Mouse (Mus musculus): Measurements from ENCODE around the gene Fam129a. TPM values are rescaled to one million over a fixed set of nuclear protein-coding genes. Genes with fewer than 3 reads are reported as not detected.

The Fam129a gene
- polyA plus RNA-seq, 1 experiment from 2014 or later = 0.51 TPM

- Histone ChIP-seq H3K9me3 (ENCODE audit: control insufficient read depth, low read length) (no peaks in the 10 kb centered on the region), H3K36me3 (ENCODE audit: control insufficient read depth, insufficient read depth, low read length) (no peaks in the 10 kb centered on the region), H3K27ac (ENCODE audit: low read depth, low read length) (no peak overlapping the region), H3K27me3 (ENCODE audit: control insufficient read depth, insufficient read depth, low read length) (no peaks in the 10 kb centered on the region), H3K4me3 (ENCODE audit: low read depth, low read length) (no peak overlapping the region), H3K4me2 (no peak overlapping the region), H3K4me1 (ENCODE audit: control insufficient read depth, insufficient read depth, low read length) (no peaks in the 10 kb centered on the region), H3K9ac (ENCODE audit: low read length) (no peak overlapping the region)
- DNase-seq (ENCODE audit: low spot score, missing footprints) (no peak), ATAC-seq (ENCODE audit: low FRiP score) (no peak)
- WGBS = 83% methylated on average over 3 of the region's 3 CpGs
Observed at GRCm38 (mm10) chr1:151646380-151646779, 75.4 kb downstream of the Fam129a start.

- no peak overlapping the region for H3K27ac ChIP-seq (ENCODE audit: low read depth, low read length)
- H3K4me2 ChIP-seq = no peak overlapping the region
- no peak overlapping the region for H3K4me3 ChIP-seq (ENCODE audit: low read depth, low read length)
- DNase-seq (ENCODE audit: low spot score, missing footprints) (no peak), ATAC-seq (ENCODE audit: low FRiP score) (no peak)
- WGBS = 87% methylated on average over 4 of the region's 4 CpGs
- H3K36me3 ChIP-seq (ENCODE audit: control insufficient read depth, insufficient read depth, low read length) = no peaks in the 10 kb centered on the region
- H3K9me3 ChIP-seq (ENCODE audit: control insufficient read depth, low read length) = no peaks in the 10 kb centered on the region
- no peaks in the 10 kb centered on the region for H3K4me1 ChIP-seq (ENCODE audit: control insufficient read depth, insufficient read depth, low read length)
- H3K27me3 ChIP-seq (ENCODE audit: control insufficient read depth, insufficient read depth, low read length) = no peaks in the 10 kb centered on the region
- no peak overlapping the region for H3K9ac ChIP-seq (ENCODE audit: low read length)
Observed at GRCm38 (mm10) chr1:151648099-151648498, 77.1 kb downstream of the Fam129a start.

DNA sequence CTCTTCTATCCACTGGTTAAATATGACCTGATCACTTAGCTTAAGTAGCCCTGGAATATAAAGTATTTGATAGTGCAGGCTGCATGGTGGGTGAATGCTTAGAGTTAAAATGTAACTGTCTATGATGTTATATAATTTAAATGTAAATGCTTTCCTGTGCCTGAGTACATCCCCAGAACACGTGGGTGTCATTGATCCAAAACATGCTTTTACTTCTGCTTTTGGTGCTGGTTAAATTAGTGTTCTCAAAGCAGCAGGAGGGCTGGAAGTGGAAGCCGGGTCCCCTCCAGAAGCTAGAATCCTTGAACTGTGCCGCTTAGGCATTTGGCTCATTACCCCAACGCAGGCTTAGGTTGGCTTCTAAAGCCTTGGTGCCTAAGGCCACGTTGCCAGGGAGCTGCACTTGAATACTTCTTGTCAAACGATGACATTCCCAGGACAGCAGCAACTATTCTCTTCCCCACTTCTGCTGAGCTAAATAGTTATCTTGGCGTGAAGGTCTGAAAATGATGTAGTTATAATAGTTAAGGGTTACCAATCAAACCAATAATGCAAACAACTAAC is 86.1 kb downstream of the Fam129a start:
- Histone ChIP-seq H3K9me3 (ENCODE audit: control insufficient read depth, low read length) (no peaks in the 10 kb centered on the region), H3K4me2 (no peak overlapping the region), H3K4me3 (ENCODE audit: low read depth, low read length) (no peak overlapping the region), H3K9ac (ENCODE audit: low read length) (no peak overlapping the region), H3K27me3 (ENCODE audit: control insufficient read depth, insufficient read depth, low read length) (no peaks in the 10 kb centered on the region), H3K36me3 (ENCODE audit: control insufficient read depth, insufficient read depth, low read length) (no peaks in the 10 kb centered on the region), H3K27ac (ENCODE audit: low read depth, low read length) (no peak overlapping the region), H3K4me1 (ENCODE audit: control insufficient read depth, insufficient read depth, low read length) (no peaks in the 10 kb centered on the region)
- DNase-seq (ENCODE audit: low spot score, missing footprints) = no peak
- 65% methylated on average over 7 of the region's 7 CpGs for WGBS
- no peak for ATAC-seq (ENCODE audit: low FRiP score)

- H3K9ac ChIP-seq (ENCODE audit: low read length) = no peak overlapping the region
- no peak for ATAC-seq (ENCODE audit: low FRiP score)
- no peaks in the 10 kb centered on the region for H3K36me3 ChIP-seq (ENCODE audit: control insufficient read depth, insufficient read depth, low read length)
- DNase-seq (ENCODE audit: low spot score, missing footprints) = no peak
- no peaks in the 10 kb centered on the region for H3K27me3 ChIP-seq (ENCODE audit: control insufficient read depth, insufficient read depth, low read length)
- H3K4me3 ChIP-seq (ENCODE audit: low read depth, low read length) = no peak overlapping the region
- no peak overlapping the region for H3K27ac ChIP-seq (ENCODE audit: low read depth, low read length)
- no peaks in the 10 kb centered on the region for H3K4me1 ChIP-seq (ENCODE audit: control insufficient read depth, insufficient read depth, low read length)
- no peaks in the 10 kb centered on the region for H3K9me3 ChIP-seq (ENCODE audit: control insufficient read depth, low read length)
- WGBS = 93% methylated on average over 19 of the region's 19 CpGs
- H3K4me2 ChIP-seq = no peak overlapping the region
Observed at GRCm38 (mm10) chr1:151658291-151658830, 87.4 kb downstream of the Fam129a start.

- Histone ChIP-seq H3K9me3 (ENCODE audit: control insufficient read depth, low read length) (no peaks in the 10 kb centered on the region), H3K4me2 (no peak overlapping the region), H3K4me3 (ENCODE audit: low read depth, low read length) (no peak overlapping the region), H3K36me3 (ENCODE audit: control insufficient read depth, insufficient read depth, low read length) (no peaks in the 10 kb centered on the region), H3K27me3 (ENCODE audit: control insufficient read depth, insufficient read depth, low read length) (no peaks in the 10 kb centered on the region), H3K27ac (ENCODE audit: low read depth, low read length) (no peak overlapping the region), H3K4me1 (ENCODE audit: control insufficient read depth, insufficient read depth, low read length) (no peaks in the 10 kb centered on the region), H3K9ac (ENCODE audit: low read length) (no peak overlapping the region)
- WGBS = 79% methylated on average over 8 of the region's 8 CpGs
- ATAC-seq (ENCODE audit: low FRiP score) (no peak), DNase-seq (ENCODE audit: low spot score, missing footprints) (no peak)
Observed at GRCm38 (mm10) chr1:151659636-151660035, 88.7 kb downstream of the Fam129a start.

- Histone ChIP-seq H3K27ac (ENCODE audit: low read depth, low read length) (no peak overlapping the region), H3K4me2 (no peak overlapping the region), H3K36me3 (ENCODE audit: control insufficient read depth, insufficient read depth, low read length) (no peaks in the 10 kb centered on the region), H3K27me3 (ENCODE audit: control insufficient read depth, insufficient read depth, low read length) (no peaks in the 10 kb centered on the region), H3K4me3 (ENCODE audit: low read depth, low read length) (no peak overlapping the region), H3K4me1 (ENCODE audit: control insufficient read depth, insufficient read depth, low read length) (no peaks in the 10 kb centered on the region), H3K9ac (ENCODE audit: low read length) (no peak overlapping the region), H3K9me3 (ENCODE audit: control insufficient read depth, low read length) (no peaks in the 10 kb centered on the region)
- DNase-seq (ENCODE audit: low spot score, missing footprints) (no peak), ATAC-seq (ENCODE audit: low FRiP score) (no peak)
- 90% methylated on average over 4 of the region's 4 CpGs for WGBS
Observed at GRCm38 (mm10) chr1:151660251-151660650, 89.3 kb downstream of the Fam129a start.

DNA sequence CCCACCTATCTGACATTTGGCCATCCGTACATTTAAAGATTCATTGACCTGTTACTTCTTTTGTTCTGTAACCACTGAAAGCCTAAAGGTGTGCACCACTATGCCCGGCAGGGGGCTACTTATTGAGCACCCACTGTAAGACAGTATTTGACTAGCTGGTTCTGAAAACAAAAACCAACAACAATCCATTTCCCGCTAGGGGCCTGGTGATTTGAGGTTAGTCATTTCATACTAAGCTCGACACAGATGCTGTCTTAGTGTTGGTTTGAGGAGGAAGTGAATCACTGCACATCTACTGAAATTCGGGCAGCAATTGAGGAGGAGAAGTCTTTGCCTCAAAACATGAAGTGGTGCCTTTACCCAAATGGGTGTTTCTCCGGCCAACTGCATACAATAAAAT is 89.9 kb downstream of the Fam129a start:
- no peak overlapping the region for H3K4me2 ChIP-seq
- no peak overlapping the region for H3K9ac ChIP-seq (ENCODE audit: low read length)
- no peak overlapping the region for H3K27ac ChIP-seq (ENCODE audit: low read depth, low read length)
- H3K36me3 ChIP-seq (ENCODE audit: control insufficient read depth, insufficient read depth, low read length) = no peaks in the 10 kb centered on the region
- H3K9me3 ChIP-seq (ENCODE audit: control insufficient read depth, low read length) = no peaks in the 10 kb centered on the region
- DNase-seq (ENCODE audit: low spot score, missing footprints) = no peak
- ATAC-seq (ENCODE audit: low FRiP score) = no peak
- 90% methylated on average over 6 of the region's 6 CpGs for WGBS
- H3K27me3 ChIP-seq (ENCODE audit: control insufficient read depth, insufficient read depth, low read length) = no peaks in the 10 kb centered on the region
- H3K4me3 ChIP-seq (ENCODE audit: low read depth, low read length) = no peak overlapping the region
- H3K4me1 ChIP-seq (ENCODE audit: control insufficient read depth, insufficient read depth, low read length) = no peaks in the 10 kb centered on the region

GRCm38 (mm10) chr1:151661684-151662439 is 90.9 kb downstream of the Fam129a start:
- H3K9me3 ChIP-seq (ENCODE audit: control insufficient read depth, low read length) = no peaks in the 10 kb centered on the region
- DNase-seq (ENCODE audit: low spot score, missing footprints) = no peak
- H3K27me3 ChIP-seq (ENCODE audit: control insufficient read depth, insufficient read depth, low read length) = no peaks in the 10 kb centered on the region
- H3K4me1 ChIP-seq (ENCODE audit: control insufficient read depth, insufficient read depth, low read length) = no peaks in the 10 kb centered on the region
- no peak overlapping the region for H3K27ac ChIP-seq (ENCODE audit: low read depth, low read length)
- 81% methylated on average over 7 of the region's 7 CpGs for WGBS
- H3K9ac ChIP-seq (ENCODE audit: low read length) = no peak overlapping the region
- no peak overlapping the region for H3K4me2 ChIP-seq
- no peak for ATAC-seq (ENCODE audit: low FRiP score)
- H3K4me3 ChIP-seq (ENCODE audit: low read depth, low read length) = no peak overlapping the region
- H3K36me3 ChIP-seq (ENCODE audit: control insufficient read depth, insufficient read depth, low read length) = no peaks in the 10 kb centered on the region

DNA sequence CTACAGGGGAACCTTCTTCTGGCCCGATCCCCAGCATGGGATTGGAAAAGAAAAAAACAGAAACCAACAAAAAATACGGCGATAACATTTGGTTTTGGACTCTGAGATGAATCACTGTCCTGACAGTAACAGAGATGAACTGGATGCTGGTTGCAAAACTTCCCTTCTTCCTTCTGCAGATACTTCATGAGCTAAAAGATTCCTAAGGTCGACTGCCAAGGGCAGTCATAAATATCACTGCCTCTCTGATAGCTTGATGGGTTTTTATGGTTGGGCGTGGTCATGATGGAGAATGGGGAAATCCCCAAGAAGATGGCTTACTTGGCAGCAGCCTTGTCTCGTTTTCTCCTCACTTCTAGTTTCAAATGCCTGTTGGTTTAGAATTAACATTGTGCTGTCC is 92.0 kb downstream of the Fam129a start:
- H3K4me3 ChIP-seq (ENCODE audit: low read depth, low read length) = no peak overlapping the region
- H3K4me2 ChIP-seq = no peak overlapping the region
- H3K9me3 ChIP-seq (ENCODE audit: control insufficient read depth, low read length) = no peaks in the 10 kb centered on the region
- 79% methylated on average over 6 of the region's 6 CpGs for WGBS
- no peaks in the 10 kb centered on the region for H3K4me1 ChIP-seq (ENCODE audit: control insufficient read depth, insufficient read depth, low read length)
- H3K27ac ChIP-seq (ENCODE audit: low read depth, low read length) = no peak overlapping the region
- H3K36me3 ChIP-seq (ENCODE audit: control insufficient read depth, insufficient read depth, low read length) = no peaks in the 10 kb centered on the region
- H3K9ac ChIP-seq (ENCODE audit: low read length) = no peak overlapping the region
- ATAC-seq (ENCODE audit: low FRiP score) (no peak), DNase-seq (ENCODE audit: low spot score, missing footprints) (no peak)
- H3K27me3 ChIP-seq (ENCODE audit: control insufficient read depth, insufficient read depth, low read length) = no peaks in the 10 kb centered on the region

All from midbrain, embryonic 11.5 days (tissue).